Mouse (Mus musculus) forebrain, embryonic 14.5 days (tissue): ENCODE measurements around the gene Gm18336. TPM values are rescaled to one million over a fixed set of nuclear protein-coding genes. Genes with fewer than 3 reads are reported as not detected.
"Not testable (repeated sequence)": the region's sequence is repeated elsewhere in the genome, so short reads cannot be mapped to it uniquely, and the experiment has no call there.

ENCODE experiments used
- ATAC-seq: fragments of 200-750 bp; cut with Nextera tagmentation; 2 replicates; pipeline ENCODE4 v1.8.0; 2017; ENCODE audit warnings: mild to moderate bottlenecking, moderate library complexity
- DNase-seq: peaks from one replicate; pipeline ENCODE4 v3.0.0-alpha.2; 2015; ENCODE audit warnings: low spot score
- H3K27ac ChIP-seq: fragments of 300-500 bp; sonication (generic); 2 replicates; pipeline ENCODE4 v1.5.1; 2014; ENCODE audit warnings: low read depth, mild to moderate bottlenecking, control low read depth, low read length, moderate library complexity
- H3K27me3 ChIP-seq: fragments of 300-500 bp; sonication (generic); replicated peaks from 2 replicates; pipeline ENCODE4 v1.6.1; 2014; ENCODE audit warnings: low read length, control low read depth, mixed read lengths; ENCODE audit not compliant: control insufficient read depth, insufficient read depth
- H3K36me3 ChIP-seq: fragments of 300-500 bp; sonication (generic); 2 replicates; pipeline ENCODE4 v1.6.1; 2014; ENCODE audit warnings: low read length, control low read depth; ENCODE audit not compliant: control insufficient read depth, insufficient read depth
- H3K4me1 ChIP-seq: fragments of 300-500 bp; sonication (generic); 2 replicates; pipeline ENCODE4 v1.6.1; 2014; ENCODE audit warnings: antibody characterized with exemption, low read length, control low read depth; ENCODE audit not compliant: control insufficient read depth, insufficient read depth
- H3K4me2 ChIP-seq: fragments of 300-500 bp; sonication (generic); 2 replicates; pipeline ENCODE4 v1.6.1; 2014; ENCODE audit warnings: mild to moderate bottlenecking, control low read depth, low read length
- H3K4me3 ChIP-seq: fragments of 300-500 bp; sonication (generic); 2 replicates; pipeline ENCODE4 v1.5.1; 2014; ENCODE audit warnings: low read depth, low read length, control low read depth
- H3K9ac ChIP-seq: fragments of 300-500 bp; sonication (generic); 2 replicates; pipeline ENCODE4 v1.6.1; 2014; ENCODE audit warnings: mild to moderate bottlenecking, low read length, control low read depth, moderate library complexity
- H3K9me3 ChIP-seq: fragments of 300-500 bp; sonication (generic); replicated peaks from 2 replicates; pipeline ENCODE4 v1.6.1; 2016; ENCODE audit warnings: low read length, control low read depth, mixed read lengths; ENCODE audit not compliant: control insufficient read depth
- WGBS: fragments of 180-500 bp; shearing (Covaris S2); extraction: QIAGEN DNeasy Blood & Tissue Kit; methylation state at CpG from one replicate; pipeline ENCODE4 v1.1.7; 2014; 5-methylcytosine and 5-hydroxymethylcytosine counted together
- polyA plus RNA-seq: library from polyadenylated mRNA; unstranded; fragments of >200 nt; fragmentation: Nextera tagmentation; extraction: Ambion mirVana; gene quantifications from 2 replicates; pipeline ENCODE4 v1.2.1, GENCODE M21; 2014

Gene Gm18336
- not detected in 2 replicates for polyA plus RNA-seq

- not testable (repeated sequence) for H3K9ac ChIP-seq, H3K4me2 ChIP-seq, H3K4me3 ChIP-seq, H3K27me3 ChIP-seq, H3K27ac ChIP-seq, H3K4me1 ChIP-seq, H3K36me3 ChIP-seq, ATAC-seq, H3K9me3 ChIP-seq, DNase-seq
- WGBS = 90% methylated on average over 2 of the region's 2 CpGs
Observed at GRCm38 (mm10) chrX:73398636-73399035, at the start of gene Gm18336. Gm18336 (minus strand) TSS chrX:73398736.

GRCm38 (mm10) chrX:73441428-73441827, 42.9 kb upstream of the Gm18336 start:
- H3K9me3 ChIP-seq = no peaks in the 10 kb centered on the region
- no peaks in the 10 kb centered on the region for H3K4me1 ChIP-seq
- peaks cover 15% of the 10 kb centered on the region; the same call in 1 of the 2 replicates for H3K36me3 ChIP-seq
- H3K4me2 ChIP-seq = no peak overlapping the region
- no peak overlapping the region for H3K9ac ChIP-seq
- H3K27ac ChIP-seq = no peak overlapping the region
- ATAC-seq = no peak
- 74% methylated on average over 2 of the region's 2 CpGs for WGBS
- no peak overlapping the region for H3K4me3 ChIP-seq
- DNase-seq = no peak
- no peaks in the 10 kb centered on the region for H3K27me3 ChIP-seq

GRCm38 (mm10) chrX:73435252-73435651, 36.7 kb upstream of the Gm18336 start, which contains the start of gene Trex2:
Trex2 (minus strand) TSS chrX:73435344.
- H3K9me3 ChIP-seq = no peaks in the 10 kb centered on the region
- H3K4me1 ChIP-seq = no peaks in the 10 kb centered on the region
- WGBS = 78% methylated on average over 11 of the region's 11 CpGs
- no peak for ATAC-seq
- no peak within 1 kb of the TSS for H3K9ac ChIP-seq
- DNase-seq = no peak
- no peaks in the 10 kb centered on the region for H3K27me3 ChIP-seq
- peaks cover 9% of the 10 kb centered on the region; the same call in 1 of the 2 replicates for H3K36me3 ChIP-seq
- no peak within 1 kb of the TSS for H3K4me3 ChIP-seq
- no peak within 1 kb of the TSS for H3K27ac ChIP-seq
- H3K4me2 ChIP-seq = no peak within 1 kb of the TSS

GRCm38 (mm10) chrX:73432850-73433249, 34.3 kb upstream of the Gm18336 start:
- H3K9ac ChIP-seq = no peak overlapping the region
- H3K4me3 ChIP-seq = no peak overlapping the region
- no peaks in the 10 kb centered on the region for H3K9me3 ChIP-seq
- no peaks in the 10 kb centered on the region for H3K4me1 ChIP-seq
- H3K27ac ChIP-seq = no peak overlapping the region
- H3K4me2 ChIP-seq = no peak overlapping the region
- WGBS = 72% methylated on average over 5 of the region's 5 CpGs
- no peak for ATAC-seq
- no peak for DNase-seq
- peaks cover 9% of the 10 kb centered on the region; the same call in 1 of the 2 replicates for H3K36me3 ChIP-seq
- no peaks in the 10 kb centered on the region for H3K27me3 ChIP-seq

GRCm38 (mm10) chrX:73430036-73430435, 31.5 kb upstream of the Gm18336 start:
- Histone ChIP-seq H3K4me3 (no peak overlapping the region), H3K9ac (no peak overlapping the region), H3K4me1 (no peaks in the 10 kb centered on the region), H3K27ac (no peak overlapping the region), H3K4me2 (no peak overlapping the region), H3K36me3 (no peaks in the 10 kb centered on the region), H3K9me3 (no peaks in the 10 kb centered on the region), H3K27me3 (no peaks in the 10 kb centered on the region)
- ATAC-seq (no peak), DNase-seq (peak; percentile 20)
- WGBS = 85% methylated on average over 2 of the region's 2 CpGs

- no peak overlapping the region for H3K27ac ChIP-seq
- H3K4me3 ChIP-seq = no peak overlapping the region
- H3K4me1 ChIP-seq = no peaks in the 10 kb centered on the region
- DNase-seq = peak; percentile 8
- no peaks in the 10 kb centered on the region for H3K27me3 ChIP-seq
- H3K36me3 ChIP-seq = no peaks in the 10 kb centered on the region
- H3K9me3 ChIP-seq = no peaks in the 10 kb centered on the region
- ATAC-seq = no peak
- no peak overlapping the region for H3K4me2 ChIP-seq
- no peak overlapping the region for H3K9ac ChIP-seq
- WGBS = 32% methylated on average over 1 of the region's 1 CpGs
Observed at GRCm38 (mm10) chrX:73412767-73413166, 14.2 kb upstream of the Gm18336 start.

GRCm38 (mm10) chrX:73410880-73411517, 12.5 kb upstream of the Gm18336 start, which contains the start of gene Zfp92:
Zfp92 (plus strand) TSS chrX:73411096.
- H3K9me3 ChIP-seq = no peaks in the 10 kb centered on the region
- no peaks in the 10 kb centered on the region for H3K4me1 ChIP-seq
- WGBS = 26% methylated on average over 20 of the region's 20 CpGs
- H3K27me3 ChIP-seq = no peaks in the 10 kb centered on the region
- no peak for ATAC-seq
- no peak within 1 kb of the TSS for H3K27ac ChIP-seq
- H3K36me3 ChIP-seq = no peaks in the 10 kb centered on the region
- H3K9ac ChIP-seq = 0 out of 2 replicates have a peak within 1 kb of the TSS, but pooled peaks have one; percentile 29
- peak within 1 kb of the TSS; percentile 21 for H3K4me3 ChIP-seq
- H3K4me2 ChIP-seq = peak within 1 kb of the TSS; percentile 47
- peak; percentile 4 for DNase-seq

GRCm38 (mm10) chrX:73401616-73402015, 3.1 kb upstream of the Gm18336 start:
- no peak overlapping the region for H3K9ac ChIP-seq
- no peak overlapping the region for H3K4me3 ChIP-seq
- 90% methylated on average over 12 of the region's 12 CpGs for WGBS
- H3K4me2 ChIP-seq = no peak overlapping the region
- no peak overlapping the region for H3K27ac ChIP-seq
- H3K9me3 ChIP-seq = no peaks in the 10 kb centered on the region
- DNase-seq = no peak
- H3K4me1 ChIP-seq = no peaks in the 10 kb centered on the region
- H3K27me3 ChIP-seq = no peaks in the 10 kb centered on the region
- no peak for ATAC-seq
- H3K36me3 ChIP-seq = no peaks in the 10 kb centered on the region

- H3K4me2 ChIP-seq = no peak overlapping the region
- no peak overlapping the region for H3K27ac ChIP-seq
- no peak for DNase-seq
- no peak overlapping the region for H3K9ac ChIP-seq
- ATAC-seq = no peak
- WGBS = 90% methylated on average over 20 of the region's 20 CpGs
- H3K4me3 ChIP-seq = no peak overlapping the region
- H3K27me3 ChIP-seq = no peaks in the 10 kb centered on the region
- no peaks in the 10 kb centered on the region for H3K36me3 ChIP-seq
- H3K4me1 ChIP-seq = no peaks in the 10 kb centered on the region
- H3K9me3 ChIP-seq = no peaks in the 10 kb centered on the region
Observed at GRCm38 (mm10) chrX:73400951-73401350, 2.4 kb upstream of the Gm18336 start.
